Mouse (Mus musculus) splenic B cell, adult 2 months (primary cell): ENCODE data around the gene Hist1h4a.
"Not testable (repeated sequence)": the region's sequence is repeated elsewhere in the genome, so short reads cannot be mapped to it uniquely, and the experiment has no call there.

Experiments
- DNase-seq: peaks from one replicate; pipeline ENCODE4 v3.0.0-alpha.2; 2011; ENCODE audit warnings: low read depth, low spot score
- H3K27me3 ChIP-seq: 2 replicates; pipeline ENCODE4 v1.6.1; 2012; ENCODE audit warnings: mild to moderate bottlenecking, low read length, moderate library complexity, mixed read lengths; ENCODE audit not compliant: control insufficient read depth, poor library complexity, insufficient read depth, severe bottlenecking
- H3K36me3 ChIP-seq: 2 replicates; pipeline ENCODE4 v1.6.1; 2012; ENCODE audit warnings: mild to moderate bottlenecking, low read length, moderate library complexity, mixed read lengths; ENCODE audit not compliant: control insufficient read depth, poor library complexity, insufficient read depth, severe bottlenecking

Hist1h4a gene

GRCm38 (mm10) chr13:23763586-23764323 lies 2.7 kb upstream of the Hist1h4a start, which contains the start of gene Hist1h1a:
Hist1h1a (plus strand) TSS chr13:23763666.
- H3K27me3 ChIP-seq = no peaks in the 10 kb centered on the region
- H3K36me3 ChIP-seq = no peaks in the 10 kb centered on the region
- peak; percentile 94 for DNase-seq

DNA sequence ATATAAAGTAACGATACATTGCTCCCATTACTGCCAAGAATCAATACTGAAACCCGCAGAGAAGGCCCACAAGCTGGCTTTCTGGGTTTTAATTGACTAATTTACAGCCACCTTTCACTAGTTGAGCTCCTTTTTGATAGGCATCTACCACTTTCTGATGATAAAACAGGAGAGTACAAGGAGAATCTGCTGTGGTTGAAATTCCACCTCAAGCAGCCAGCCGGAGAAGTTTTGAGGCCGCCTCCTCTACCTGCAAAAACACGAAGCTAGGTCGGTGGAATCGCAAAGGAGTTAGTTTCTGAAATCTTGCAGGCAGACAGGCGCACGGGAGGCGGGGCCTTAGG lies 2.2 kb upstream of the Hist1h4a start:
- Histone ChIP-seq H3K36me3 (no peaks in the 10 kb centered on the region), H3K27me3 (no peaks in the 10 kb centered on the region)
- no peak for DNase-seq

DNA sequence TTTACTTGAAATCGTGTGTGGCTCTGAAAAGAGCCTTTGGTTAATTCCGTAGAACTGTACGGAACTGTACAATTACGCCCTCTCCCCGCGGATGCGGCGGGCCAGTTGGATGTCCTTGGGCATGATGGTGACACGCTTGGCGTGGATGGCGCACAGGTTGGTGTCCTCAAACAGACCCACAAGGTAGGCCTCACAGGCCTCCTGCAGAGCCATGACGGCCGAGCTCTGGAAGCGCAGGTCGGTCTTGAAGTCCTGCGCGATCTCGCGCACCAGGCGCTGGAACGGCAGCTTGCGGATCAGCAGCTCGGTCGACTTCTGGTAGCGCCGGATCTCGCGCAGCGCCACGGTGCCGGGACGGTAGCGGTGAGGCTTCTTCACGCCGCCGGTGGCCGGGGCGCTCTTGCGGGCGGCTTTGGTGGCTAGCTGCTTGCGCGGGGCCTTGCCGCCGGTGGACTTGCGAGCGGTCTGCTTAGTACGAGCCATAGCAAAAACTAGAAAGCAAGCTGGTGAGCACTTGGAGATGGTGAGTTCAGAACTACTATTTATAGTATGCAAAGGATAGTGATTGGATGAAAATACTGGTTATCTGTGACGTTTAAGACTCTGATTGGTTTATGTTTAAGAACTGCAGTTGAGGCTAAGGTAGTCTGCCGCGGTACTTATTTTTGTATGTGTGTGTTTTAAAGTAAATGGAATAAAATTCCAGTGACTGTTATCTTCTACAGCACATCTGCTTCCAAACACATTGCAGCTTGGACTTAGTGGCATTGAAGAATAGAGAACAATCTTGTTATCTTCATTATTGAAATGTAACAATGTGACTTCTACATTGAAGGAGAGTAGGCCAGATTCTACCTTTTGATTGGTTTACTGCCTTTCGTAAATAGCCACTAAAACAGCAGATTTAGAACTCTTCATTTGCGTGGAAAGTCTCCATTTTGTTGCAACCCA lies 1.1 kb upstream of the Hist1h4a start, which contains the start of gene Hist1h3a:
TSS of gene Hist1h3a (minus strand) at position 516 of the 951 bp plus-strand sequence.
- DNase-seq = peak; percentile 93
- not testable (repeated sequence) for H3K27me3 ChIP-seq, H3K36me3 ChIP-seq

DNA sequence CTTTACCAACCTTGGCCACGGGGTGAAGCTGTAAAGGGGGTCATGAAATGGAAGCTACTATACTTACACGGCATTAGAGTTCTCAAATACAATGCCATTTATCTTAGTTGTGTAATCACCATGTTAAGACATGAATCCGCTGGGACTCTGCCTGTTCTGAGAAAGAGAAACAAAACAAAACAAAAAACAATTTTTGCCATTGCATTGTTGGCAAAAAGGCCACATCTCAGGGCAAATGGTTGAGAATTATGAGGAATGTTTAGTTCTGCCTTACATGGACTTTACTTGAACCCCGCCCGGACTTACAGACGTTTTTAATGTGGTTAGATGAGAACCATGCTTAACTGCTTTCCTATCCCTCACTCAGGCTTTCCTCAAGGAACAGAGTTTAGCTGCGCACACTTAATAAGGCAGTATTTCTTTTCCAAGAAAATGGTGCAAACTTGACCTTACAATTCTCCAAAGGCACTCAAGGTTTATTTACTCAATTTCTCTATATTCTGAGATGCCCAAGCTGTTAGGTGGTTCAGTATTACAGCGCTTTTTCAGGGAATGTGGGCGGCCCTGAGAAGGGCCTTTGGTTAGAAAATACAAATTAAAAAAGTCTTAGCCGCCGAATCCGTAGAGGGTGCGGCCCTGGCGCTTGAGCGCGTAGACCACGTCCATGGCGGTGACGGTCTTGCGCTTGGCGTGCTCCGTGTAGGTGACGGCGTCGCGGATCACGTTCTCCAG lies 624 bp downstream of the Hist1h4a start:
- H3K36me3 ChIP-seq = no peaks in the 10 kb centered on the region
- DNase-seq = peak; percentile 59
- H3K27me3 ChIP-seq = no peaks in the 10 kb centered on the region

DNA sequence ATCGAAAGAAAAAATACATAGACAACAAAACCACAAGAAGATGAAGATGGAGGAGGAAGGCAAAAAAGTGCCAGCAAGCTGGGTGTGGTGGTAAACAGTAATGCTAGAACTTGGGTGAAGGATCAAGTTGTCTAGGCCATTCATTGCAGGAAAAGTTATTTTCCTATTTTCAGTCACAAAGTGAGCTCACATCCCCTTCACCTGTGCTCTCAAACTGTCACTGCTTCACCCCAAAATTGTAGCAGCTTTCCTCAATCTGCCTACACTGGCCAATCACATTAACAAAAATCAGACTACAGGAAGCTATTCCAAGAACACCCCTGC lies 1.2 kb downstream of the Hist1h4a start:
- no peaks in the 10 kb centered on the region for H3K27me3 ChIP-seq
- H3K36me3 ChIP-seq = no peaks in the 10 kb centered on the region
- DNase-seq = no peak

GRCm38 (mm10) chr13:23759251-23759771 lies 1.7 kb downstream of the Hist1h4a start:
- no peak for DNase-seq
- Histone ChIP-seq H3K27me3 (no peaks in the 10 kb centered on the region), H3K36me3 (no peaks in the 10 kb centered on the region)

- Histone ChIP-seq H3K27me3 (no peaks in the 10 kb centered on the region), H3K36me3 (no peaks in the 10 kb centered on the region)
- no peak for DNase-seq
Measured at GRCm38 (mm10) chr13:23757921-23758320, 3.1 kb downstream of the Hist1h4a start.

DNA sequence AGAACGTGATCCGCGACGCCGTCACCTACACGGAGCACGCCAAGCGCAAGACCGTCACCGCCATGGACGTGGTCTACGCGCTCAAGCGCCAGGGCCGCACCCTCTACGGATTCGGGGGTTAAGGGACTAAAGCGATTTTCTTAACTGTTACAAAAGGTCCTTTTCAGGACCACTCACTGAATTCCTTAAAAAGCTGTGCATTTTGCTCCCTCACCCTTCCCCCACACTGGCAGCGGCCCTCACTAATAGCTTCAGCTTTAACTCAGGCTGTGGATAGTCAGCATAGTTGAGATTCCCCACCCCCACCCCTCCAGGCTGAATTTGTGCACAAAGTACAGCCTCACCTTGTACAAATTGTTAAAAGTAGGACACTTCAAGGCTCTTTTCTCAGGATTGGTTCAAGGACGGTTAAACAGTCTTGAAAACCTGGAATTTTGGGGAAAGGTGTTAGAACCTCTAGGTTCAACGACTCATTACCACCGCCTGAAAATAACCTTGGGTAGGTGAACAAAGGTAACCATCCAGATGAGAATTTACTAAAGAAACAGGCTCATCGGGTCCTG lies 3.7 kb downstream of the Hist1h4a start:
- Histone ChIP-seq H3K36me3 (no peaks in the 10 kb centered on the region), H3K27me3 (no peaks in the 10 kb centered on the region)
- peak; percentile 52 for DNase-seq

- H3K27me3 ChIP-seq = no peaks in the 10 kb centered on the region
- peak; percentile 95 for DNase-seq
- no peaks in the 10 kb centered on the region for H3K36me3 ChIP-seq
Measured at GRCm38 (mm10) chr13:23756790-23757189, 4.2 kb downstream of the Hist1h4a start, which contains the start of gene Hist1h4b. Hist1h4b (plus strand) TSS chr13:23757013.

GRCm38 (mm10) chr13:23755000-23755399 lies 6.0 kb downstream of the Hist1h4a start:
- Histone ChIP-seq H3K27me3 (no peaks in the 10 kb centered on the region), H3K36me3 (no peaks in the 10 kb centered on the region)
- no peak for DNase-seq

GRCm38 (mm10) chr13:23753314-23754078 lies 7.5 kb downstream of the Hist1h4a start:
- no peaks in the 10 kb centered on the region for H3K27me3 ChIP-seq
- no peak for DNase-seq
- H3K36me3 ChIP-seq = no peaks in the 10 kb centered on the region

DNA sequence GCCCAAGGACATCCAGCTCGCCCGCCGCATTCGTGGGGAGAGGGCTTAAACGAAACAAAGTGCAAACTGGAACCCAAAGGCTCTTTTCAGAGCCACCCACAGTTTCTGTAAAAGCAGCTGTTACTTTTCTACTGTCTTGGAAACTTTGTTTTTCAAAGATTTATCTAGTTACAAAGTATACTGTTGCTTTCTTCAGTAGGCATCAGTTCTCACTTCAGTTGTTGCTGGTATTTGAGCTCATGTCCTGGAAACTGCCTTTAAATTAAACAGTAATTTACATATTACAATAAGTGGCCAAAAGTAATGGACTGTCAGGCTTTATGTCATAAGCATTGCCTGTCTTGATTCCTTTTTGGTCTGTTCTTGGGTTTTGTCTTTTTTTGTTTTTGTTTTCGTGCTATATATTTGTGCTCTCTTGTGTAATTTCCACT lies 8.3 kb downstream of the Hist1h4a start:
- Histone ChIP-seq H3K27me3 (no peaks in the 10 kb centered on the region), H3K36me3 (no peaks in the 10 kb centered on the region)
- DNase-seq = no peak

GRCm38 (mm10) chr13:23752067-23752741 lies 8.8 kb downstream of the Hist1h4a start, which contains the start of gene Hist1h3b:
Hist1h3b (plus strand) TSS chr13:23752267.
- DNase-seq = peak; percentile 90
- H3K27me3 ChIP-seq, H3K36me3 ChIP-seq: not testable (repeated sequence)
